Mouse (Mus musculus) E14TG2a.4 (cell line): ENCODE measurements at regions not wholly inside any gene's neighbourhood (a gene's known extent, or its start where the extent isn't known, plus 50 kb on each side); places are given as distances from the start of the nearest gene placed in this dataset.

ENCODE experiments used
- H3K27me3 ChIP-seq: 2 replicates; pipeline ENCODE4 v1.6.1; 2014; ENCODE audit warnings: low read length, control low read depth; ENCODE audit not compliant: insufficient read depth
- H3K36me3 ChIP-seq: 2 replicates; pipeline ENCODE4 v1.6.1; 2014; ENCODE audit warnings: low read length, control low read depth; ENCODE audit not compliant: insufficient read depth
- H3K4me1 ChIP-seq: replicated peaks from 2 replicates; pipeline ENCODE4 v1.6.1; 2014; ENCODE audit warnings: low read depth, low read length, control low read depth
- H3K4me3 ChIP-seq: replicated peaks from 2 replicates; pipeline ENCODE4 v1.5.1; 2014; ENCODE audit warnings: mild to moderate bottlenecking, low read length
- H3K9me3 ChIP-seq: 2 replicates; pipeline ENCODE4 v1.6.1; 2014; ENCODE audit warnings: low read length, control low read depth
- CTCF ChIP-seq: conservative IDR thresholded peaks from 2 replicates; pipeline ENCODE4 v1.5.1; 2014; ENCODE audit warnings: low read length
- NANOG ChIP-seq: IDR thresholded peaks from 2 replicates; pipeline ENCODE4 v1.6.1; 2014; ENCODE audit warnings: borderline replicate concordance, low read length, mixed read lengths
- POU5F1 ChIP-seq: IDR thresholded peaks from 2 replicates; pipeline ENCODE4 v1.6.1; 2014; ENCODE audit warnings: low read length, borderline replicate concordance

GRCm38 (mm10) chr13:110555529-110556319, 160.9 kb downstream of the Plk2 start:
- TF ChIP-seq CTCF (no peak), POU5F1 (no peak), NANOG (no peak)
- no peaks in the 10 kb centered on the region for H3K4me1 ChIP-seq
- no peaks in the 10 kb centered on the region for H3K9me3 ChIP-seq
- no peak overlapping the region for H3K4me3 ChIP-seq
- no peaks in the 10 kb centered on the region for H3K36me3 ChIP-seq
- H3K27me3 ChIP-seq, result no peaks in the 10 kb centered on the region

DNA sequence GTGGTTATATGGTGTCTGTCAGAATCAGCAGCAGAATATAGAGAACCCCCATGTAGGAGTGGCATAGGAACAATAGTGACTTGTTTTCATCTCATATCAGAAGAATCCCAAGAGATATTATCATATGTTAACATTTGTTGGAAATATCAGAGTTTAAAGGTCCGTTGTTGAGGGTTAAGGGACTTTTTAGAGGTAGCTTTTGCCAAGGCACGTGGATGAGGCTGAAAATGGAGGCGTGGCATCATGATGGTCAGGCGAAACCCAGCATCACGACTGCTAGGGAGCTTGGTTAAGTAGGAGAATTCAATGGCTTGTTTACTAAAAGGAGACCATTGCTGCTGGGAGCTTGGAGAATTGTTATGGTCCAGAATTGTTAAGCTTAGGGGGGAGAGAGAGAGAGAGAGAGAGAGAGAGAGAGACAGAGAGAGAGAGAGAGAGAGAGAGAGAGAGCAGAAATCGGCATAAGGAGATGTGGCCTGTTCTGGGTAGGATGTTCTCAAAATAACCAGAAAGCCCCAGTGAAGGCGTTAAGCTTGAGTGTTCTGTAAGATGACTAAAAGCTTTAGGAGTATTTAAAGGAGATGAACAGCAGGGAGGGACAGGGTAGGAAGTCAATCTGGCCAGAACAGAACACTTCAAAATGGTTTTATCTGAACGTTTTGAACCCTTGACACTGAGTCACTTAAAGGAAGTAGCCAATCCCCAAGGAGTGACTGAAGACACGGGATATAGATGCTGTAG, 161.7 kb downstream of the Plk2 start:
- no peaks in the 10 kb centered on the region for H3K9me3 ChIP-seq

DNA sequence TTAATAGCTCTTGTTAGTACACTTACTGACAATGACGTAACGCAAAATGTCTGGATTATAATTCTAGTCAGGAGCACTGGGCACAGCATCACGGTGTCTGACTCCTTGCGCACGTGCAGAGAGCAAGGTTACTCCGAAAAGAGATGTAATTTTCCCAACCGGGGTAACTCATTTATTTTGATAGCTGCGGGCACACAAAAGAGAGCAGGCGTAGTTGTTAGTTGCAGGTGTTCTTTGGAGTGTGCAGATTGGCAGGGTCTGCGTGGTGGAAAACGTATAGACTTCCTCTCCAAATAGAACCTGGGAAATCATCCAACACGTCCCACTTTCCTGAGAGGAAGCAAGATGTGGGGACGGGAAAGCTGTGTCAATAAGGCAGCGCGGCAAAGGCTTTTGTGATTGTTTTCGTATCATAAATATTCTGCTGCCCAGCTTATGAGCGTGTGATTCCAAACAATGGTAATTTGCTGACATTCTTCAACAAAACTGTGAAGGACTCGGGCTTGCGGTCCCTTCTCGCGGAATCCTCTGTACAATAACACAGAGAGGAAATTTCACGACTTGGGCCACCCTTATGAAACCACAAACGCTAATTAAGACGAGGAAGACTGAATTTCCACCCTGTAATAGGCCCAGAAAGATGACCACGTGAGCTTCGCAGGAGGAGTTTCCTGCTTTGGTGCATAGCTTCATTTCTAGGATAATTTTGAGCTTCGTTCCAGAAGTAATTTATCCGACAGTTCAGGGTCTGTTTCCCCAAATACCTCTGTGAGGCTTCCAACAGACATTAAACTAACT, 163.3 kb downstream of the Plk2 start:
- Histone ChIP-seq H3K4me3 (no peak overlapping the region), H3K9me3 (no peaks in the 10 kb centered on the region), H3K4me1 (no peaks in the 10 kb centered on the region), H3K27me3 (no peaks in the 10 kb centered on the region), H3K36me3 (no peaks in the 10 kb centered on the region)
- no peak for TF ChIP-seq POU5F1
- TF ChIP-seq CTCF, result no peak
- TF ChIP-seq NANOG, result no peak

More for the DNA sequence above, 161.7 kb downstream of the Plk2 start:
- TF ChIP-seq NANOG (no peak), POU5F1 (no peak), CTCF (no peak)
- no peaks in the 10 kb centered on the region for H3K27me3 ChIP-seq
- H3K4me3 ChIP-seq, result no peak overlapping the region
- no peaks in the 10 kb centered on the region for H3K4me1 ChIP-seq
- no peaks in the 10 kb centered on the region for H3K36me3 ChIP-seq

GRCm38 (mm10) chr13:110560566-110560965, 165.7 kb downstream of the Plk2 start:
- Histone ChIP-seq H3K4me3 (no peak overlapping the region), H3K27me3 (no peaks in the 10 kb centered on the region), H3K9me3 (no peaks in the 10 kb centered on the region), H3K36me3 (no peaks in the 10 kb centered on the region), H3K4me1 (no peaks in the 10 kb centered on the region)
- TF ChIP-seq POU5F1, result no peak
- TF ChIP-seq NANOG, result no peak
- TF ChIP-seq CTCF, result no peak

DNA sequence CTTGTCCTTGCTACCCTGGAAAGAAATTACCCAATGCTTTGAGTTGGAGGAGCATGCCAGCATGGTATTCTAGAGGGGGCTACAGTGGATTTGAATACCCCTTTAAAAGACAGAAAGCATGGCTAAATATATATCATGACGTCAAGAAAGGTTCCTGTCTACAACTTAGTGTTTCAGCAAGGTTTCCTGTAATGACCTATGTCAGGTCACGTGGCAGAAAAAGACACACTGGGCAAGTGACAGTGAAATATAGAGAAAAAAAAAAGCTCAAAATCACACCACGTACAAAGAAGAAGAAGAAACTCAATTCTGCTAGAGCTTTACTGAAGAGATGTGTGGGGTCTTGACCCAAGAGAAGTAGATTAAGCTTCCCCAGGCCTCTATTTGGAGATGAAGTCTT, 167.7 kb downstream of the Plk2 start:
- H3K4me3 ChIP-seq, result no peak overlapping the region
- TF ChIP-seq CTCF, result no peak
- TF ChIP-seq POU5F1, result no peak
- TF ChIP-seq NANOG, result no peak
- H3K9me3 ChIP-seq, result no peaks in the 10 kb centered on the region
- H3K36me3 ChIP-seq, result no peaks in the 10 kb centered on the region
- no peaks in the 10 kb centered on the region for H3K4me1 ChIP-seq
- H3K27me3 ChIP-seq, result no peaks in the 10 kb centered on the region

- H3K9me3 ChIP-seq, result no peaks in the 10 kb centered on the region
- no peaks in the 10 kb centered on the region for H3K36me3 ChIP-seq
- TF ChIP-seq POU5F1 (no peak), NANOG (no peak), CTCF (no peak)
Observed at GRCm38 (mm10) chr13:110562902-110563301, 168.1 kb downstream of the Plk2 start.

DNA sequence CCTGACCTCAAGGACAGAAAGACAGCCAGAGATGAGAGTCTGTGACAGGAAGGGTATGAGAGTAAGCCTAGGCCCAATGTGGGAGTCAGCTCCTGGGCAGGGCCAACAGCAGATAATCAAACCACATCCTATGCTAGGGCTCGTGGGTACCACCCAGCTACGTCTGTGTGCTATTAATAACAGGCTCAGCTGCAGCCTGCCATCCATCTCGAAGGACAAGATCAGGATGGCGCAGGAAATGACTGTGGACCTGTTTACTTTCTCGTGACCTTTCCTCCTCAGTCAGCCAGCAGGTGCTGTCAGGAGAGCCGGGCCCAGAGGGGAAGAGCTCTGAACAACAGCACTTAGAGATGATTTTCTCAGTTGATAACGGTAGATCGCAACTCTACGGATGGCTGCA, 169.1 kb downstream of the Plk2 start:
- Histone ChIP-seq H3K4me3 (no peak overlapping the region), H3K4me1 (no peaks in the 10 kb centered on the region), H3K27me3 (no peaks in the 10 kb centered on the region), H3K36me3 (no peaks in the 10 kb centered on the region), H3K9me3 (no peaks in the 10 kb centered on the region)
- TF ChIP-seq CTCF, result no peak
- no peak for TF ChIP-seq NANOG
- TF ChIP-seq POU5F1, result no peak

More at GRCm38 (mm10) chr13:110562902-110563301, 168.1 kb downstream of the Plk2 start:
- no peaks in the 10 kb centered on the region for H3K27me3 ChIP-seq
- no peak overlapping the region for H3K4me3 ChIP-seq
- no peaks in the 10 kb centered on the region for H3K4me1 ChIP-seq

DNA sequence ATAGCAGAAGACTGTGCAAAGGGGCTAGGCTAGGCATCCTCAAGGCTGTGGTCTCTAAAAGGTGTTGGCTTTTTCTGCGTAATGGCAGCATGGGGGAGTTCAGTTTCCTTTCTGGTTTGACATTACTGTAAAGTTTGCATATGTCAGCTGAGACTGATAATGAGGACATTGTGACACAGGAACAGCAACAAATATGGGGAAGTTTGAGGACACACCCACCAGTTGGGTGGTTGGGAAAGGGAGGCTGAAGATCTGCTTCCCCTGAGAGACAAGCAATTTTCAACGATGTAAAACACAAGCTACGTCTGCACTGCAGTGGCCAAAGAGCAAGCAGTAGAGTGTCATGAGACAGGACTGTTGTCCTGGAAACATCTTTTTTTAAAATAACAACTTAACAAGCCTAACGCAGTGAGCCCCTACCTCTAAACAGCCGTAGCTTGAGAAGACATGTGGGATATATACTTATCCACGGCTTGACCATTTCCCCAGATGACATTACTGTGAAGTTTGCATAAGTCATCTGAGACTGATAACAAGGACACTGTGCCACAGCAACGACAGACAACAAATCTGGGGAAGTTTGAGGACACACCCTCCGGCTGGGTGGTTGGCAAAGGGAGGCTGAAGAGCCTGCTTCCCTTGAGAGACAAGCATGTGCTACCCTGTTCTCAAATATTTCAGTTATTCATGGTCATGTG, 173.8 kb downstream of the Plk2 start:
- no peaks in the 10 kb centered on the region for H3K27me3 ChIP-seq
- H3K4me3 ChIP-seq, result no peak overlapping the region
- TF ChIP-seq CTCF (no peak), POU5F1 (no peak), NANOG (no peak)
- no peaks in the 10 kb centered on the region for H3K9me3 ChIP-seq
- no peaks in the 10 kb centered on the region for H3K36me3 ChIP-seq
- no peaks in the 10 kb centered on the region for H3K4me1 ChIP-seq
